Mouse (Mus musculus): ENCODE measurements around the gene Zfp385c.
"Not testable (repeated sequence)": the region's sequence is repeated elsewhere in the genome, so short reads cannot be mapped to it uniquely, and the experiment has no call there.

Zfp385c gene

DNA sequence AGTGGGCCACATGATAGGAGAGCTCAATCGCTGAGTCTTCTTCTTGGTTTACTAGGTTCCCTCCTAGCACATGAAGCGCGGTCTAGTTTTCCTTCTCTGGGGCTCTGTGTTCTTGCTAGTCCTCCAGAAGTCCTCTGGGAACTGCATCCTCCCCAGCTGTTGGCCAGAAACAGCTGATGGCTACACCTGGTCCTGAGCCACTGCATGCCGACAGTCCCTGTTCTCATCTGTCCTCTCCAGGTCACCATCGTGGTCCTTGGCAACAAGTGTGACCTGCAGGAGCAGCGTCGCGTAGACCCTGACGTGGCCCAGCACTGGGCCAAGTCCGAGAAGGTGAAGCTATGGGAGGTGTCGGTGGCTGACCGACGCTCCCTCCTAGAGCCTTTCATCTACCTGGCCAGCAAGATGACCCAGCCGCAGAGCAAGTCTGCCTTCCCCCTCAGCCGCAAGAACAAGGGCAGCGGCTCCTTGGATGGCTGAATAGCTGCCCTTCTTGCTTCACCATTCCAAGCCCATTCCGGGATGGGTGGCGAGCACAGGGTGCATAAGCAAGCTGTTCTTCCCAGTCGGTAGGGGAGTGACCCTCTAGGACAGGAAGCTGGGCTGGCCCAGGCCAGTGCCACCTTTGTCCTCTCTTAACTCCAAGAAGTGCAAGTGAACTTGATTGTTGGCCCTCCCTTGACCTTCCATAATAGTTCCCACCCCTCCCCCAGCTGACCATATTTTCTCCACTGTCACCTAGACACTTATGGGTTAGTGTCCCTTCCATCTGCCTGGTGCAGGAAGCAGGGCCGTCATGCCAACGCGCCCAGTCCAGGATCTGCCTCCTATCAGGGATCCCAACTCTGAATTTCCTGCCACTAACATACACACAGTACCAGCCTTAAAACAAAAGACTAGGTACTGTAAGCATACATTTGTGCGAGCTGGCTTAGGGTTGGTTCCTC, 66.2 kb downstream of the Zfp385c start:
- no peak for DNase-seq (ENCODE audit: low read depth)

GRCm38 (mm10) chr11:100623867-100624266, 68.4 kb downstream of the Zfp385c start:
- no peak for DNase-seq (ENCODE audit: low read depth)

- peak; percentile 93 for DNase-seq (ENCODE audit: low read depth)
Measured at GRCm38 (mm10) chr11:100622714-100623113, 69.5 kb downstream of the Zfp385c start.

DNA sequence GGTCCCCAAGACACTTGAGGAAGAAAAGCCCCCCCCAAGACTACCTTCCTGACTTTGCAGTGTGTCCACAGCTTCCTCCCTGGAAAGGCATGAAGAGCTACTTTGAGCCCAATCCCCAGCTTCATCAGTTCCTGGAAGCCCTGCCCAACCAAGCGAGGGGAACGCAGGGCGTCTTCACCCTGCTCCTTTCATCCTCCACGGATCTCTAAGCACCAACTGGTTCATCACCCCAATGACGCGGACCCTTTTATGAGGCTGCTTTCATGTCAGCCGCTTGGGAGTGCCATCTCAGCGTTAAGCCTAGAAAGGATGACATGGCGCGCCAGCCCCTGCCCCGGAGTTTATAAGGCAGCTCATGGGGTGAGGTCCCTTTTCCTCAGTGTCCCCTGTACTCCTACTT, 72.3 kb downstream of the Zfp385c start, which contains the start of gene Dnajc7:
Gene Dnajc7 (minus strand): TSS at position 187 of the 400 bp plus-strand sequence.
- peak; percentile 83 for DNase-seq (ENCODE audit: low read depth)

DNA sequence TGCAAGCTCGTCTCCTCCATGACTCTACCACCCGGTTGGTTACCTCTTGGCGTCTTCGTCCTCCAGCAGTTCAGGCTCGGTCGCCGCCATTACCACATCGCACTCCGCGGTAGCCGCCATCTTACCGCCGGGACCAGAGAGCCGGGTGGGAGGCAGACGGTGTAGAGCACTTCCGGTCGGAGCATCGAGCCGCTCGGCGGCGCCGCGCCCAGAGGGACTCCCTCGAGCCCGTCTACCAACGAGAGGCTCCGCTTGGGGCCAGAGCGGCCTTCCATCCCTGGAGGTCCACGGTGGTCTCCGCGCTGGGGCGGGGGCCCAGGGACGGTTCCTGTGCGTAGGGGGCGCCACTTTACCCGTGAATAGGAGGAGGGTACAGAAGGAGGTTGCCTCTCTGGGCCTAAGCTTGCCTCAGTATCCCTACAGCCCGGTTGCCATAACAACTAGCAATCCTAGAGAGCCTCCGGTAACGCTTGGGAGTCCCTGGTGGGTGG, 72.7 kb downstream of the Zfp385c start:
- peak; percentile 92 for DNase-seq (ENCODE audit: low read depth)

- peak; percentile 82 for DNase-seq (ENCODE audit: low read depth)
Measured at GRCm38 (mm10) chr11:100618761-100619484, 73.3 kb downstream of the Zfp385c start, which contains the start of gene Nkiras2. TSS of gene Nkiras2 (plus strand) at chr11:100619244.

- no peak for DNase-seq (ENCODE audit: low read depth)
Measured at GRCm38 (mm10) chr11:100617480-100617879, 74.8 kb downstream of the Zfp385c start.

GRCm38 (mm10) chr11:100616836-100617235, 75.4 kb downstream of the Zfp385c start:
- not testable (repeated sequence) for DNase-seq (ENCODE audit: low read depth)

- DNase-seq (ENCODE audit: low read depth): no peak
Measured at GRCm38 (mm10) chr11:100616332-100616731, 75.9 kb downstream of the Zfp385c start.

GRCm38 (mm10) chr11:100613241-100613640, 79.0 kb downstream of the Zfp385c start:
- peak; percentile 34 for DNase-seq (ENCODE audit: low read depth)

- DNase-seq (ENCODE audit: low read depth): peak; percentile 57
Measured at GRCm38 (mm10) chr11:100611627-100612026, 80.6 kb downstream of the Zfp385c start.

- DNase-seq (ENCODE audit: low read depth): peak; percentile 80
Measured at GRCm38 (mm10) chr11:100609997-100610680, 82.1 kb downstream of the Zfp385c start.

DNA sequence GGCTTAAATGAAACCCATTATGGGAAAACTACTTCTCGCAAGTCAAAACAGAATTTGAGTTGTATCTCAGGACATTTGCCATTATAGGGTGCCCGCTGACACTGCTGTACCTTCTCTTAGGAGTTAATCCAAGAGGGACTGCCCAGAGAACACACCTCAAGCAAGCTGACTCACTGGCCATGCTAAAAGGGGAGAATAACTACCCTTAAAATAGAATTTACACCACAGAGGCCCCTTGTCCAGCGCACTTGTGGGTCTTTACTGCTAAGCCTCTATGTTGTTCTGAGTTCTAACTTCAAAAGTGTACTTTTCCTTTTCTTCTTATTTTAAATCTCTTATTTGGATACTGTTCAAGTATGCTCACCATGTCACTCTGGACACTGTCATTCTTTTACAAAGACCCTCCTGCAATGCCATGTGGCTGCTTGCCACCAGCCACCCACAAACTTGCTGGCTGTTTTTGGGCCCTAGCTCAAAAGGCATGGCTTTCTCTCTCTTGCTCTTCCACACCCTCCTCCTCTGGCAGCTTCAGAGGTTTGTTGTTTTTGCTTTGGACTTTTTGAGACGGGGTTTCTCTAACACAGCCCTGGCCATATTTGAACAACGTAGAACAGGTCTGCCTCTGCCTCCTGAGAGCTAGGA, 82.8 kb downstream of the Zfp385c start:
- no peak for DNase-seq (ENCODE audit: low read depth)

- peak; percentile 66 for DNase-seq (ENCODE audit: low read depth)
Measured at GRCm38 (mm10) chr11:100608796-100609195, 83.5 kb downstream of the Zfp385c start.

GRCm38 (mm10) chr11:100607121-100607520, 85.1 kb downstream of the Zfp385c start:
- DNase-seq (ENCODE audit: low read depth): peak; percentile 66

GRCm38 (mm10) chr11:100605451-100605850, 86.8 kb downstream of the Zfp385c start:
- no peak for DNase-seq (ENCODE audit: low read depth)

DNA sequence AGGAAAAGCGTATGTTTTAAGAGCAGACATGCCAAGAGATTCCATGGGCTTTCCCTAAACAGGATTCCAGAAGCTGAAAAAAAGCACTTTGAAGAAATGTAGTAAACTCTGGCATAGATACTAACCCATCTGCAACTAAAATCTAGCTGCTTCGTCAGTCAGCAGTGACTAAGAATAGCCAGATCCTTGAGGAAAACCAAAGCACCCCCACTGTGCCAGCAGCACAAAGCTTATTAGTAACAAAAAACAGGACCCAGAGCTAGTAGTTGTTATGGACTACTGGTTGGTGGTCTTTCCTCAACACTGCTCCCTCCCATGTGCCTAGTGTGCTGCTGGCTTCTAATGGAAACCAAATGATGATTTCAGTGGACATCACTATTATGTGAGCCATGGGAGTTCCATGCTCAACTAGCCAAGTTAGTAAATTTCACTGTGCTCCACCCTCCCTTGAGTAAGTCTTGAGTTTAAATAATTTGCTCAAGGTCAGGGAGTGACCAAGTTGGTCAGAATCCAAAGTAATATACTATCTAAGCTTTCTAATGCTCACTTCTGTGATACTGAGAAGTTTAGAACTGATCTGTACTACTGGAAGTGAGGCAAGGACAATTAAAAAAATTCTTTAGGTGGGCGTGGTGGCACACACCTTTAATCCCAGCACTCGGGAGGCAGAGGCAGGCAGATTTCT, 87.8 kb downstream of the Zfp385c start:
- DNase-seq (ENCODE audit: low read depth): no peak

DNA sequence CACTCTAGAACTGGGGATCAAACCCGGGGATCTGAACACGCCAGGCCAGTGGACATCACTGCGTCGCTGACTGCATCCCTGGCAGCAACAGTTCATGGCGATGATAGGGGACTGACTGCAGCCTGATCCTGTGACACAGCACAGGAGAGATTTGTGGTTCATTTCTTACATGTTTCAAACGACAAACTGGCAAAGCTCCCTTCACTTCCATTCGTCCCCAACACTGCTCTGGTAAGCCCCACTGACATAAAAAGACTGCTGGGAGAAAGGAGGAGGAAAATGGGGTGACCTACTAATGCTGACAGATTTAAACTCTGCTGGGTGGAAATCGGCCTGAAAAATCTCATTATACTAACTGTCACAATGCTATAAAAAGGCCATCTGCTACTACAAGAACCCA, 88.4 kb downstream of the Zfp385c start:
- no peak for DNase-seq (ENCODE audit: low read depth)

DNA sequence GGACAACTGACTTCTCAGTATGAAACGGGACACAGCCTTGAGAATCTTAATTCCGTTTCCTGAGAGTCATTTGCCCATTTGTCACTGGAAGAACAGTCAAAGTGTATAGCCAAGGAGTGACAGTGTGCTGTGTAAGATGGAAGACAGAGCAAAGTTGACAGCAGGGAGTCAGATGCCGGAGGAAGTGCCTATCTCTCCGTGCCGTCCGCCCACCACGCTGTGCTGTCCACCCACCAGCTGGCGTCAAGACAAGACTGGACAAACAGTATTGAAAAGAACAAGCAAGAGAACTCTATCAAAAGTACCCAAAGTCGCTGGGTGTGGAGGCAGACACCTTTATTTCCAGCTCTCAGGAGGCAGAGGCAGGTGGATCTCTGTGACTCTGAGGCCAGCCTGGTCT, 89.1 kb downstream of the Zfp385c start:
- no peak for DNase-seq (ENCODE audit: low read depth)

DNA sequence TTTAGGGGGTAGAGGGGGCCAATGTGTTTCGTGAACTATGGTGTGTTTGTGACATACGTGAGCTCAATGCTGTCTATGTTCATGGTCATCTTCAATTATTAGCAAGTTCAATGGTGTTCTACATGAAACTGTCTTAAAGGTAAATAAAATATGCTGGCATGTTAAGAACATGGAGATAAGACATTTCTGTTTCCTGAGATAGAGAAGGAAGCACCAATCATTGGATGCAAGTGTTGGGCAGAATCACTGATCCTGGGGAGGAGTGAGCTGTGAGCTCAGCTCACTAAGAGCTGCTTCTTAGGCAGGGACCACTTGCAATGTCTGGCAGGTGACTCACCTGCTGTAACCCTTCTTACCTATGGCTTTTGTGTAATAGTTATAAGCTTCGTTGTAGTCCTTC, 90.9 kb downstream of the Zfp385c start:
- no peak for DNase-seq (ENCODE audit: low read depth)

GRCm38 (mm10) chr11:100598074-100598473, 94.2 kb downstream of the Zfp385c start:
- no peak for DNase-seq (ENCODE audit: low read depth)

Measured in naive thymus-derived CD4-positive, alpha-beta T cell, adult 2 months (primary cell).